Comparison of ENCODE assay signal across 22 mouse cellular contexts in genomic region chr10:12935575-12935974, GRCm38 (mm10). TPM values are rescaled to one million over a fixed set of nuclear protein-coding genes. Genes with fewer than 3 reads are reported as not detected.
DNase-seq lines count a peak whose midpoint lies in the region; ATAC-seq and TF ChIP-seq lines count a peak whose summit lies in the region.
"Had no signal": no experiment of that assay in that cellular context is flagged by ENCODE, and none has a peak within 500 bp of the region (broad histone marks: within the 10 kb centered on the region; RNA-seq: fewer than 3 reads in every experiment).

No protein-coding gene starts in this region.

- TF ChIP-seq EP300 in CH12.LX (IDR thresholded peaks at IDR 0.05; ENCODE audit: low read length): no peak

- no peak for ATAC-seq in hindbrain, embryonic 16.5 days
- ATAC-seq: CD4-positive, CD25-positive, alpha-beta regulatory T cell, adult 4 months; forebrain, embryonic 13.5 days; forebrain, embryonic 15.5 days; forebrain, postnatal 0 days had no signal

- peak; percentile 34 for TF ChIP-seq RAD21 in CH12.LX (IDR thresholded peaks at IDR 0.05; ENCODE audit: low read depth, low read length)

- no peak for TF ChIP-seq POLR2A in CH12.LX (IDR thresholded peaks at IDR 0.05; ENCODE audit: low read depth, low read length)
- TF ChIP-seq POLR2A in thymus, adult 2 months (IDR thresholded peaks at IDR 0.05; ENCODE audit: control insufficient read depth, extremely low read depth, insufficient read depth, low read length, poor library complexity): no peak

- no peak overlapping the region for H3K4me3 ChIP-seq in CH12.LX (replicated peaks in 1 of 3; ENCODE audit: low read depth in 2 of 3, low read length in 2 of 3, poor library complexity in 1 of 3)
- no peak overlapping the region for H3K4me3 ChIP-seq in hindbrain, embryonic 16.5 days (ENCODE audit: low read length)
- no peak overlapping the region for H3K4me3 ChIP-seq in thymus, adult 2 months (ENCODE audit: control insufficient read depth, insufficient read depth, low read length)
- H3K4me3 ChIP-seq: embryonic facial prominence, embryonic 10.5 days; embryonic facial prominence, embryonic 12.5 days; forebrain, embryonic 13.5 days; forebrain, embryonic 15.5 days had no signal

- DNase-seq in 416B (ENCODE audit: low read depth): peak; percentile 56
- no peak for DNase-seq in CH12.LX (ENCODE audit: extremely low read depth)
- peak; percentile 26 for DNase-seq in MEL-GATA-1-ER (ENCODE audit: extremely low read depth, low read depth)
- no peak for DNase-seq in thymus, adult 2 months
- DNase-seq in left cerebral cortex, postnatal 4 days: no peak
- DNase-seq: adrenal gland, adult 2 months; adrenal gland, postnatal 10 days; adrenal gland, postnatal 25 days; B cell, adult 2 months; cerebellum, adult 11 months; cerebellum, adult 18-20 months; cerebellum, adult 8-10 months; cerebellum, adult 9-11 months; cerebellum, postnatal 14 days; cerebellum, postnatal 36 days; forebrain, postnatal 0 days had no signal

- no peaks in the 10 kb centered on the region for H3K9me3 ChIP-seq in CH12.LX (replicated peaks; ENCODE audit: low read length)
- no peaks in the 10 kb centered on the region for H3K9me3 ChIP-seq in hindbrain, embryonic 16.5 days (ENCODE audit: control insufficient read depth, low read length)
- H3K9me3 ChIP-seq: embryonic facial prominence, embryonic 10.5 days; embryonic facial prominence, embryonic 12.5 days; forebrain, embryonic 13.5 days; forebrain, embryonic 15.5 days had no signal

- H3K79me2 ChIP-seq in CH12.LX (replicated peaks; ENCODE audit: control insufficient read depth, extremely low read depth, insufficient read depth, poor library complexity, severe bottlenecking): no peaks in the 10 kb centered on the region

- in situ Hi-C loops in CH12.LX (cut with MboI; ENCODE audit: low pct_ligation_motif_present, low pct_unique_long_range_greater_than_20kb, low sequenced_read_pairs): no loop called here

- no peak overlapping the region for H3K4me2 ChIP-seq in CH12.LX (ENCODE audit: insufficient read depth, low read depth, poor library complexity, severe bottlenecking)
- H3K4me2 ChIP-seq in hindbrain, embryonic 16.5 days (ENCODE audit: low read length): no peak overlapping the region
- H3K4me2 ChIP-seq: embryonic facial prominence, embryonic 12.5 days; forebrain, embryonic 13.5 days; forebrain, embryonic 15.5 days had no signal

- intact Hi-C loops in left cerebral cortex, postnatal 4 days (cut with DNase I): no loop called here

- WGBS in hindbrain, embryonic 16.5 days: 89% methylated on average over 5 of the region's 5 CpGs
- 79% methylated on average over 5 of the region's 5 CpGs for WGBS in thymus, adult 2 months

- no peak overlapping the region for H3K9ac ChIP-seq in CH12.LX (ENCODE audit: insufficient read depth, low read depth)
- no peak overlapping the region for H3K9ac ChIP-seq in hindbrain, embryonic 16.5 days (ENCODE audit: low read depth, low read length)
- H3K9ac ChIP-seq: embryonic facial prominence, embryonic 12.5 days; forebrain, embryonic 13.5 days; forebrain, embryonic 15.5 days; forebrain, postnatal 0 days had no signal

- no peak overlapping the region for H3K27ac ChIP-seq in CH12.LX (ENCODE audit: insufficient read depth, low read depth)
- no peak overlapping the region for H3K27ac ChIP-seq in hindbrain, embryonic 16.5 days (ENCODE audit: low read depth, low read length)
- H3K27ac ChIP-seq in thymus, adult 2 months (ENCODE audit: control insufficient read depth, insufficient read depth, low read length): no peak overlapping the region
- H3K27ac ChIP-seq: embryonic facial prominence, embryonic 10.5 days; embryonic facial prominence, embryonic 12.5 days; forebrain, embryonic 13.5 days; forebrain, embryonic 15.5 days had no signal

- dilution Hi-C loops in CH12.LX (cut with MboI; ENCODE audit: extremely low pct_ligation_motif_present, extremely low pct_unique_long_range_greater_than_20kb, low sequenced_read_pairs): no loop called here

- no peaks in the 10 kb centered on the region for H3K27me3 ChIP-seq in CH12.LX (replicated peaks)
- no peaks in the 10 kb centered on the region for H3K27me3 ChIP-seq in hindbrain, embryonic 16.5 days (replicated peaks; ENCODE audit: control insufficient read depth, insufficient read depth, low read length)
- H3K27me3 ChIP-seq in thymus, adult 2 months (ENCODE audit: control insufficient read depth, insufficient read depth, low read length): no peaks in the 10 kb centered on the region

- peaks cover 3 to 23% of the 10 kb centered on the region in 2 experiments for H3K36me3 ChIP-seq in CH12.LX (replicated peaks in 1 of 2; ENCODE audit: control insufficient read depth in 1 of 2, insufficient read depth in 1 of 2, low read length in 1 of 2)
- H3K36me3 ChIP-seq in hindbrain, embryonic 16.5 days (ENCODE audit: control insufficient read depth, insufficient read depth, low read length): no peaks in the 10 kb centered on the region
- no peaks in the 10 kb centered on the region for H3K36me3 ChIP-seq in thymus, adult 2 months (ENCODE audit: control insufficient read depth, insufficient read depth, low read length)
- H3K36me3 ChIP-seq: embryonic facial prominence, embryonic 10.5 days; embryonic facial prominence, embryonic 12.5 days; forebrain, embryonic 15.5 days had no signal

- H3K4me1 ChIP-seq in CH12.LX (ENCODE audit: control insufficient read depth in 1 of 2, insufficient read depth in 2 of 2): peaks cover 7 to 8% of the 10 kb centered on the region in 2 experiments
- peaks cover 3% of the 10 kb centered on the region; the same call in 1 of the 2 replicates for H3K4me1 ChIP-seq in hindbrain, embryonic 16.5 days (ENCODE audit: control insufficient read depth, insufficient read depth, low read depth, low read length)
- no peaks in the 10 kb centered on the region for H3K4me1 ChIP-seq in thymus, adult 2 months (replicated peaks; ENCODE audit: control insufficient read depth, insufficient read depth, low read length)
- H3K4me1 ChIP-seq: forebrain, embryonic 15.5 days had no signal

- TF ChIP-seq CTCF in CH12.LX (conservative IDR thresholded peaks at IDR 0.05 in 1 of 2, IDR thresholded peaks at IDR 0.05 in 1 of 2; ENCODE audit: low read depth in 2 of 2, low read length in 2 of 2): peak in 1 of 2 experiments; percentile 39; a peak in 1 of 4 replicates
- no peak for TF ChIP-seq CTCF in thymus, adult 2 months (IDR thresholded peaks at IDR 0.05; ENCODE audit: borderline replicate concordance, control insufficient read depth, extremely low read depth, insufficient read depth, low read length, poor library complexity)

TF ChIP-seq in CH12.LX, 34 proteins besides CTCF, POLR2A, EP300 and RAD21:
- TF ChIP-seq BHLHE40 (IDR thresholded peaks at IDR 0.05; ENCODE audit: low read depth, low read length) (no peak), SMC3 (IDR thresholded peaks at IDR 0.05; ENCODE audit: low read depth, low read length) (peak; percentile 7; the same call in 1 of the 2 replicates)

RNA-seq across cellular contexts. Expression of gene Stx11, which starts 28.5 kb away (rescaled TPM):
- total RNA-seq in CH12.LX (2012; rRNA removed) (33.7 and 49.8 TPM in 2 replicates), CH12.LX (2014; rRNA removed) (42.3 and 47.7 TPM in 2 replicates)
- polyA plus RNA-seq in CH12.LX (2012; ENCODE audit: insufficient read length, low read depth): 22.2 and 23.4 TPM in 2 replicates
- 2.1 and 2.5 TPM in 2 replicates for polyA plus RNA-seq in hindbrain, embryonic 16.5 days (2015; fragmentation: Nextera tagmentation; extraction: Ambion mirVana)
- polyA plus RNA-seq in thymus, adult 2 months (2012; rRNA removed): 10.5 and 11.1 TPM in 2 replicates
- 1 to 10 TPM; 1.3 to 2.1 TPM for total RNA-seq in left cerebral cortex, postnatal 4 days (2021)

Comparison
In these comparisons a context has a peak if more than half of its experiments do, and no peak if none do; other contexts are left out.
1. DNase-seq: peak in 416B (single experiment) and MEL-GATA-1-ER (single experiment); none in CH12.LX (single experiment), thymus, adult 2 months (single experiment) and left cerebral cortex, postnatal 4 days (single experiment).